Mouse (Mus musculus) heart, adult 2 months (tissue): Measurements from ENCODE around the gene Xrra1.

Source experiments
- CTCF ChIP-seq: fragments of 200-600 bp; IDR thresholded peaks from 2 replicates; pipeline ENCODE4 v1.8.1; 2022; ENCODE audit warnings: antibody characterized with exemption, mild to moderate bottlenecking, moderate library complexity
- POLR2A ChIP-seq: fragments of 200-500 bp; IDR thresholded peaks from 2 replicates; pipeline ENCODE4 v1.6.1; 2011; ENCODE audit warnings: mild to moderate bottlenecking, low read depth, low read length, control low read depth; ENCODE audit not compliant: insufficient read depth

GRCm38 (mm10) chr7:99902208-99902607 lies 43.3 kb downstream of the Xrra1 start:
- no peak for TF ChIP-seq POLR2A
- no peak for TF ChIP-seq CTCF
